Mouse (Mus musculus): ENCODE results near the gene Gm14180.
"Not testable (repeated sequence)": the region's sequence is repeated elsewhere in the genome, so short reads cannot be mapped to it uniquely, and the experiment has no call there.

Gene Gm14180

GRCm38 (mm10) chr11:99734190-99734589 is at the start of gene Gm14180:
Gm14180 (minus strand) TSS chr11:99734290.
- no peak for DNase-seq

GRCm38 (mm10) chr11:99780604-99781003 is 46.5 kb upstream of the Gm14180 start, which contains the start of gene Krtap4-8:
Krtap4-8 (minus strand) TSS chr11:99780704.
- no peak for DNase-seq

DNA sequence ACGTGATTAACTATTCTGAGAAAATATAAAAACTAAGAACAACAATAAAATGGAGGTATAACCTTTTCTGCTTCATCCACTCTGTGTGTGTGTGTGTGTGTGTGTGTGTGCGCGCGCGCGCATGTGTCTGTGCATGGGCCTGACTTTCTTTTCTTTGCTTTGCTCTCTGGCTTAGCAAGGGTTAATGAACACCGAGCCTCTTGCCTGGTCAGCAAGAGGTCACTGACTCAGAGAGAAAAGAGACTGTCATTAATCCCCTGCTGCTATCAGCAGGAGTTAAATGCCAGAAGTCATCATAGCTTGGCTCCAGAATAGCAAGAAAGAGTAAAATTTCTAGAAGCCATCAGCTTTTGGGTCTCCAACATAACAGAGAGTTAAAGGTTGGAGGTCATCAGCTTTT is 44.3 kb upstream of the Gm14180 start:
- DNase-seq: no peak

GRCm38 (mm10) chr11:99772813-99773212 is 38.7 kb upstream of the Gm14180 start, which contains the start of gene Gm11595:
Gm11595 (minus strand) TSS chr11:99772913.
- not testable (repeated sequence) for DNase-seq

DNA sequence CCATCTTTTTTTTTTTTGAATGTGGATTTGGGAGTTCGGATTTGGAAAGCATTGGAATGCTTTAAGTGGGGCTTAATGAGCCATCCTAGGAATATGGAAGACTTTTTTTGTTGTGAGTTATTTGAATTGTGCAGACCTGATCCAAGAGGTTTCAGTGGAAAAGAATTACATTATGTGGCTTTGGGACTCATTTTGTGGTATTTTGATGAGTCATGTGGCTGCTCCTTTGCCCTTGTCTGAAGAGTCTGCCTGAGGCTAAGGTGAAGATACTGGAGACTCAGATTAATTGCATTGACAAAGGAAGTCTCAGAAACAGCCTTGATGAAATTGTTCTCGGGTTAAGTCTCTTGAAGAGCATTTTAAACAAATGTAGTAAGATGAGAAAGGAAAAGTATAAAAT is 34.3 kb upstream of the Gm14180 start:
- DNase-seq: no peak

DNA sequence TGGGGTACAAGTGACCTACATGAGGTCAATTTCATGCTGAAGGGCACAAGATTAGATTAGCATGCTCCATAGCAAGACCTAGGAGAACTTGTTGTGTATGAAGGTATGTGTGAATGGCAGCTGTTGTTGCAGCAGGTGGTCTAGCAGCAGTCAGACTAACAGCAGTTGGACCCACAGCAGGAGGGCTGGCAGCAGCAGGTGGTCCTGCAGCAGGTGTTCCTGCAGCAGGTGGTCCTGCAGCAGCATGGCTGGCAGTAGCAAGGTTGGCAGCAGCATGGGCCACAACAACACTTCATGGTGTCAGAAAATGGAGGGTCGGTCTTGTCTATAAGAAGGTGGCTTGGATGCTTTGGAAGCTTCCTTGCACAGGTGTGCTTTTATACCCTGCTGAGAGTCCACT is 24.8 kb upstream of the Gm14180 start:
- no peak for DNase-seq

- no peak for DNase-seq
These were observed 9.9 kb upstream of the Gm14180 start for GRCm38 (mm10) chr11:99743985-99744384.

GRCm38 (mm10) chr11:99724061-99724460 is 10.0 kb downstream of the Gm14180 start:
- no peak for DNase-seq

DNA sequence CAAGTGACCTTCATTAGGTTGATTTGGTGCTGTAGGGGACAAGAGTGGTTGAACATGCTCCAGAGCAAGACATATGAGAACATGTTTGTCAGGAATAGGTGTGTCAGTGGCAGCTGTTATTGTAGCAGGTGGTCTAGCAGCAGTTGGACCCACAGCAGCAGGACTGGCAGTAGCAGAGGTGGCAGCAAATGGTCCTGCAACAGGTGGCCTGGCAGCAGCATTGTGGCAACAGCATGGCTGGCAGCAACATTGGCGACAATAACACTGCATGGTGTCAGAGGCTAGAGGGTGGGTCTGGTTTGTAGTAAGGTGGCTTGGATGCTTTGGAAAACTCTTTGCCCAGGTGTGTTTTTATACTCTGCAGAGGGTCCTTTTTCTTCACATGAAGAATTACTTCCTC is 15.3 kb downstream of the Gm14180 start:
- no peak for DNase-seq

GRCm38 (mm10) chr11:99690463-99690862 is 43.6 kb downstream of the Gm14180 start, which contains the start of gene Gm14190:
Gm14190 (minus strand) TSS chr11:99690740.
- DNase-seq: no peak

DNA sequence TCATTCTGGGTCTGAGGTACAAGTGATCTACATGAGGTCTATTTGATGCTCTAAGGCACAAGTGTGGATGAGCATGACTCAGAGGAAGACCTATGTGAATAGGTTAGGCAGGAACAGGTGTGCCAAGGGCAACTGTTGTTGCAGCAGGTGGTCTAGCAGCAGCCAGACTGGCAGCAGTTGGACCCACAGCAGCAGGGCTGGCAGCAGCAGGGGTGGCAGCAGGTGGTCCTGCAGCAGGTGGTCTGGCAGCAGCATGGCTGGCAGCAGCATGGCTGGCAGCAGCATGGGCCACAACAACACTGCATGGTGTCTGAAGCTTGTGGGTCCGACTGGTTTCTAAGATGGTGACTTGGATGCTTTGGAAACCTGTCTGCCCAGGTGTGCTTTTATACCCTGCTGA is 48.9 kb downstream of the Gm14180 start:
- DNase-seq: not testable (repeated sequence)
